8 mouse cellular contexts compared by ENCODE assay signal in the genomic region with DNA sequence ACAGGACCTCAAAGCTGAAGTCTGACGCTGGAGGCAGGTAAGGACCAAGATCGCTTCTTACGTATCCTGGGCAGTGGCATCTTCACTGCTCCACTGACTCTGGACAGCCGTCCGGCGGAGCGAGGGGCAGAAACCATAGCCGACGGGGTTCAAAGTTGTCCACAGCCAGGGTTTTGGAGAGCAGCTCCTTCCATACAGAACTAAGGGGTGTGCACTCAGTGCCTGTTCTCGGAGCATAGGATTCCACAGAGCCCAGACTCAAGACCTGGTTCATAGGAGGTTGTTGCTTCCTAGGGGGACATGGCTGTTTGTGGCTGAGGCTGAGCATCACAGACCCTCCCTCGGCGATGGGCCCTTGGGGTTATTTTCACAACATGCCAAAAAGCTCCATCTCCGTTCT. TPM values are rescaled to one million over a fixed set of nuclear protein-coding genes. Genes with fewer than 3 reads are reported as not detected.
DNase-seq lines count a peak whose midpoint lies in the region; ATAC-seq and TF ChIP-seq lines count a peak whose summit lies in the region.

No protein-coding gene starts in this region.

- peak; percentile 30; the same call in 1 of the 2 replicates for ATAC-seq in lung, postnatal 0 days
- ATAC-seq in forebrain, embryonic 13.5 days: no peak
- ATAC-seq in liver, embryonic 12.5 days: peak; percentile 62
- no peak for ATAC-seq in stomach, embryonic 15.5 days (ENCODE audit: insufficient read depth, low FRiP score, low read depth)

- no peak overlapping the region for H3K27ac ChIP-seq in lung, postnatal 0 days (ENCODE audit: low read length)
- no peak overlapping the region for H3K27ac ChIP-seq in forebrain, embryonic 13.5 days
- H3K27ac ChIP-seq in liver, embryonic 12.5 days: 0 out of 2 replicates have a peak overlapping the region, but pooled peaks have one; percentile 16
- H3K27ac ChIP-seq in stomach, embryonic 15.5 days: no peak overlapping the region

- H3K9ac ChIP-seq in lung, postnatal 0 days (replicated peaks; ENCODE audit: low read depth): 0 out of 2 replicates have a peak overlapping the region, but pooled peaks have one; percentile 13
- H3K9ac ChIP-seq in forebrain, embryonic 13.5 days: peak overlapping the region; percentile 57
- H3K9ac ChIP-seq in liver, embryonic 12.5 days: peak overlapping the region; percentile 61
- no peak overlapping the region; the same call in 1 of the 2 replicates for H3K9ac ChIP-seq in stomach, embryonic 15.5 days

- 14% methylated on average over 13 of the region's 13 CpGs for WGBS in lung, postnatal 0 days
- WGBS in forebrain, embryonic 13.5 days: 18% methylated on average over 13 of the region's 13 CpGs
- WGBS in liver, embryonic 12.5 days (ENCODE audit: insufficient replicate concordance): 21% methylated on average over 13 of the region's 13 CpGs
- WGBS in stomach, embryonic 15.5 days: 17% methylated on average over 13 of the region's 13 CpGs

- H3K4me2 ChIP-seq in lung, postnatal 0 days (replicated peaks; ENCODE audit: low read depth, low read length): peak overlapping the region; percentile 71
- peak overlapping the region; percentile 75 for H3K4me2 ChIP-seq in forebrain, embryonic 13.5 days
- H3K4me2 ChIP-seq in liver, embryonic 12.5 days: peak overlapping the region; percentile 78
- H3K4me2 ChIP-seq in stomach, embryonic 15.5 days: peak overlapping the region; percentile 85

- intact Hi-C loops in heart, postnatal 25 days (cut with DNase I): no loop called here

- peaks cover 5% of the 10 kb centered on the region for H3K27me3 ChIP-seq in lung, postnatal 0 days (replicated peaks; ENCODE audit: insufficient read depth, low read length)
- H3K27me3 ChIP-seq in forebrain, embryonic 13.5 days: peaks cover 53% of the 10 kb centered on the region
- H3K27me3 ChIP-seq in liver, embryonic 12.5 days (replicated peaks): peaks cover 71% of the 10 kb centered on the region
- H3K27me3 ChIP-seq in stomach, embryonic 15.5 days (replicated peaks): peaks cover 32% of the 10 kb centered on the region

- H3K36me3 ChIP-seq in lung, postnatal 0 days (ENCODE audit: insufficient read depth, low read length): no peaks in the 10 kb centered on the region
- no peaks in the 10 kb centered on the region for H3K36me3 ChIP-seq in forebrain, embryonic 13.5 days (ENCODE audit: poor library complexity, severe bottlenecking)
- no peaks in the 10 kb centered on the region for H3K36me3 ChIP-seq in liver, embryonic 12.5 days
- no peaks in the 10 kb centered on the region for H3K36me3 ChIP-seq in stomach, embryonic 15.5 days

- H3K9me3 ChIP-seq in lung, postnatal 0 days (ENCODE audit: low read length): no peaks in the 10 kb centered on the region
- no peaks in the 10 kb centered on the region for H3K9me3 ChIP-seq in forebrain, embryonic 13.5 days (replicated peaks)
- no peaks in the 10 kb centered on the region for H3K9me3 ChIP-seq in liver, embryonic 12.5 days (replicated peaks)
- no peaks in the 10 kb centered on the region for H3K9me3 ChIP-seq in stomach, embryonic 15.5 days

- no peak for TF ChIP-seq CTCF in lung, postnatal 0 days (IDR thresholded peaks at IDR 0.05)

- TF ChIP-seq EP300 in lung, postnatal 0 days (IDR thresholded peaks at IDR 0.05): no peak

- peak overlapping the region; percentile 37 for H3K4me3 ChIP-seq in lung, postnatal 0 days (ENCODE audit: low read depth, low read length)
- H3K4me3 ChIP-seq in forebrain, embryonic 13.5 days: peak overlapping the region; percentile 45
- peak overlapping the region; percentile 52 for H3K4me3 ChIP-seq in liver, embryonic 12.5 days
- H3K4me3 ChIP-seq in stomach, embryonic 15.5 days (replicated peaks): peak overlapping the region; percentile 44

- no peak for DNase-seq in lung, postnatal 0 days (ENCODE audit: low spot score)
- DNase-seq in lung, postnatal 14 days: no peak
- no peak for DNase-seq in layer of hippocampus, postnatal 10 days (ENCODE audit: low spot score in 2 of 2)
- no peak for DNase-seq in cerebellum, adult 8-10 months
- DNase-seq in heart, postnatal 25 days (ENCODE audit: low spot score): no peak

- H3K4me1 ChIP-seq in lung, postnatal 0 days (ENCODE audit: insufficient read depth, low read depth, low read length): no peaks in the 10 kb centered on the region; the same call in 1 of the 2 replicates
- peaks cover 11% of the 10 kb centered on the region for H3K4me1 ChIP-seq in forebrain, embryonic 13.5 days
- peaks cover 33% of the 10 kb centered on the region for H3K4me1 ChIP-seq in liver, embryonic 12.5 days
- H3K4me1 ChIP-seq in stomach, embryonic 15.5 days: 0 out of 2 replicates have a peak, but pooled peaks cover 6% of the 10 kb centered on the region

RNA-seq across cellular contexts. Expression of gene Slc6a3, which starts 0.3 kb away (rescaled TPM):
- polyA plus RNA-seq in lung, postnatal 0 days (2015; fragmentation: Nextera tagmentation; extraction: Ambion mirVana): 0.05 and 0.08 TPM in 2 replicates
- polyA plus RNA-seq in forebrain, embryonic 13.5 days (2015; fragmentation: Nextera tagmentation; extraction: Ambion mirVana): 0.04 and 0.11 TPM in 2 replicates
- 0.97 and 1.3 TPM in 2 replicates for polyA plus RNA-seq in liver, embryonic 12.5 days (2016; fragmentation: Nextera tagmentation; extraction: Ambion mirVana)
- polyA plus RNA-seq in stomach, embryonic 15.5 days (2015; fragmentation: Nextera tagmentation; extraction: Ambion mirVana): 0.08 and 0.12 TPM in 2 replicates
- total RNA-seq in layer of hippocampus, postnatal 10 days (2021): under 1 TPM; 0.30 to 0.56 TPM
- total RNA-seq in heart, postnatal 25 days (2021): not detected

Comparison
In these comparisons a context has a peak if more than half of its experiments do, and no peak if none do; other contexts are left out.
1. ATAC-seq: peak in lung, postnatal 0 days (single experiment) and liver, embryonic 12.5 days (single experiment); none in forebrain, embryonic 13.5 days (single experiment) and stomach, embryonic 15.5 days (single experiment).
2. Peak in every context shown above with its lines, with median percentiles within 50 percentile points of each other: H3K4me2 ChIP-seq and H3K4me3 ChIP-seq.